Mouse (Mus musculus) testis, adult 2 months (tissue): Measurements from ENCODE around the gene Vmp1. TPM values are rescaled to one million over a fixed set of nuclear protein-coding genes. Genes with fewer than 3 reads are reported as not detected.

Experiments used
- H3K27ac ChIP-seq: fragments of 200-500 bp; 2 replicates; pipeline ENCODE4 v1.5.1; 2012; ENCODE audit warnings: low read depth, low read length; ENCODE audit not compliant: control insufficient read depth, insufficient read depth
- H3K27me3 ChIP-seq: fragments of 200-500 bp; 2 replicates; pipeline ENCODE4 v1.6.1; 2012; ENCODE audit warnings: mild to moderate bottlenecking, low read length, moderate library complexity; ENCODE audit not compliant: control insufficient read depth, insufficient read depth
- H3K36me3 ChIP-seq: fragments of 200-500 bp; 2 replicates; pipeline ENCODE4 v1.6.1; 2012; ENCODE audit warnings: mild to moderate bottlenecking, low read length; ENCODE audit not compliant: control insufficient read depth, insufficient read depth
- H3K4me1 ChIP-seq: fragments of 200-500 bp; 2 replicates; pipeline ENCODE4 v1.6.1; 2012; ENCODE audit warnings: low read length; ENCODE audit not compliant: control insufficient read depth, insufficient read depth
- H3K4me3 ChIP-seq: fragments of 200-500 bp; 2 replicates; pipeline ENCODE4 v1.5.1; 2012; ENCODE audit warnings: low read depth, mild to moderate bottlenecking, low read length, moderate library complexity, mixed read lengths; ENCODE audit not compliant: control insufficient read depth
- CTCF ChIP-seq: fragments of 200-500 bp; IDR thresholded peaks from 2 replicates; pipeline ENCODE4 v1.5.1; 2012; ENCODE audit warnings: low read depth, mild to moderate bottlenecking, inconsistent platforms, low read length, moderate library complexity; ENCODE audit not compliant: control insufficient read depth, insufficient read depth, insufficient replicate concordance
- POLR2A ChIP-seq: fragments of 200-500 bp; IDR thresholded peaks from 2 replicates; pipeline ENCODE4 v1.6.1; 2012; ENCODE audit warnings: low read depth, mild to moderate bottlenecking, inconsistent platforms, low read length, moderate library complexity; ENCODE audit not compliant: control insufficient read depth
- polyA plus RNA-seq: library from polyadenylated mRNA; depleted of rRNA; stranded (reverse); fragments of >200 nt; gene quantifications from 2 replicates; pipeline ENCODE4 v1.2.3, GENCODE M21; 2012

Gene Vmp1
- polyA plus RNA-seq, 1 experiment, result 19.0 TPM

DNA sequence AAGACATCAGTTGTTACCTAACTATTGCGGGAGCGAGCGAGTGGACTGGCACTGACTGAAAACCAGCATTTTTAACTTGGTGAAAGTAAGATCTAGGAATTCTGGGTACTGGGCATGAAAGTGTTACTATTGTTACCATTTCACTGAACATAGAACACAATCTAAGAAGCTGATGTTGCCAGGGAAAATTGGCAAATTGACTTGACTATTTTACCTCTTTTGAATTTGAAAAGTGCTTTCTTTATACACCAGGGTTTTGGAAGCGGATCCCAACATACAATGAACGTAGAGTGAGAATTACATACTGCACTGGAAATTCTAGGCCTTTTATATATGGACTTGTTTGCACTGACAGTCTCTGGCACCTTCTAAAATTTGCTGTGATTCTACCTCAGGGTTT lies 90.2 kb downstream of the Vmp1 start:
- Histone ChIP-seq H3K36me3 (no peaks in the 10 kb centered on the region), H3K4me3 (no peak overlapping the region), H3K27ac (no peak overlapping the region), H3K4me1 (no peaks in the 10 kb centered on the region), H3K27me3 (no peaks in the 10 kb centered on the region)
- no peak for TF ChIP-seq POLR2A
- no peak for TF ChIP-seq CTCF

DNA sequence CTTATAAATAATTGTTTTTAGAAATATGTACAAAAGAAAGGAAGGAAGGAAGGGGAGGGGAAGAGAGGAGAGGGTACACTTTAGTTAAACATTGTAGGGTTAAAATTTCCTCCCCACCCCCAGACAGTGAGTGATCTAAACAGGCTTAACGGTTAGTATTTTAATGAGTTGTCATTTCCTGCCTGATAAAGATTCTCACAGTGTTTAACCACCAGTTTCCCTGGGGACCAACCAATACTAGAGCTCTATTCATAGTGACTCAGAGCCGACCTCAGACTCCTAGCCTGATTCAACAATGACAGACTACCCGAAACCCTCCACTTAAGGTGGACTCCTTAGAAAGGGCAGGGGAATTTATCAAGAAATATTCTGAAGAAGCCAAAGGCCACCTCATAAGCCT lies 90.6 kb downstream of the Vmp1 start:
- Histone ChIP-seq H3K27me3 (no peaks in the 10 kb centered on the region), H3K27ac (no peak overlapping the region)
- TF ChIP-seq POLR2A (no peak), CTCF (no peak)

DNA sequence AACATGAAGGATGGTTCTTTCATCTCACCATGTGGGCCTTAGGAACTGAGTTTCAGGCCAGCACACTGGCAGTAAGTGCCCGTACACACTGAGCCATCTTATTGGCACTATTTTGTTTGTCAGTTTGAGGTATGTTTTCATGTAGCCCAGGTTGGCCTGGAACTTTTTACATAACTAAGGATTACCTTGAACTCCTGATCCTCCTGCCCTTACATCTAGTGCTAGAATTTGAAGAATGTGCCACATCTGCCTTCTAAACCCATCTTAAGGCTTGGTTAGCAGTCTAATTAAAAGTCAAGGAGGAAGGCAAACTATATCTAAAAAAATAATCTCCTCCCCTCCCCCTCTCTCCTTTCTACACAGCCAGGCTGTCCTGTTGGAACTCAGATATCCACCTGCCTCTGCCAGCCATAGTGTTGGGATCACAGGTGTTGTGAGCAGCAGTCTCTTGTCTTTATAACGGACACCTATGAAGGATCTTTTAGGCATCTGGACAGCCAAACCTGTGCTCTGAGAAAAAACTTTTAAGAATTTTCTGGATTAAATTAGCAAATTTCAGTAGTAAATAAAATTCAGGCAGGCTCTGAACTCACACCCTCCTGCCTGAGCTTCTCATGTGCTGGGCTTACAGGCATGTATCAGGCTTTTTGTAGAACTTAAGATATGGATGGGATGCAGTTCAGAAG lies 91.6 kb downstream of the Vmp1 start:
- Histone ChIP-seq H3K36me3 (no peaks in the 10 kb centered on the region), H3K27ac (no peak overlapping the region), H3K4me1 (no peaks in the 10 kb centered on the region), H3K4me3 (no peak overlapping the region), H3K27me3 (no peaks in the 10 kb centered on the region)
- TF ChIP-seq CTCF (no peak), POLR2A (no peak)

More for the DNA sequence above, 90.6 kb downstream of the Vmp1 start:
- Histone ChIP-seq H3K4me3 (no peak overlapping the region), H3K4me1 (no peaks in the 10 kb centered on the region), H3K36me3 (no peaks in the 10 kb centered on the region)

DNA sequence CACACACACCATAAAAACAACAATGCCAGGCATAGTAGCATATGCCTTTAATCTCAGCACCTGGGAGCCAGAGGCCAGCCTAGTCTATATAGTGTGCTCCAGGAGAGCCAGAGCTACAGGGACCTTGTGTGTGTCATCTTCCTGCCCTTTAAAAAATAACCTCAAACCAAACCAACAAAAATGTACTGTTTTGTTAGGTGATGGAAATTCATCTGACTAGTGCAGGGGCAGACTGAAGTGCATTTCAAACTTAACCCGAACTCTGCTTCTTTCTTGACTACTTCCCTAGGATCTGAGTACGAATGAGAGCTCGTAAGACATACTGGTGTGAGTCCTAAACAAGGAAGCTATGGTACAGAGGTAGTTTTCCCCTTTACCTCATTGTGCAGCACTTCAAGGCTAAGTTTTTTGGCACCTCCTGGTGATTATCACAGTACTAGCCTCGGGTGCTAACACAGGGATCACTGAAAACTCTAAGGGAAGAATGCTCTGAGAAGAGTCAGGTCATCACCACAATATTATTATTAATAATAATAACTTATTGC lies 92.3 kb downstream of the Vmp1 start:
- Histone ChIP-seq H3K4me1 (no peaks in the 10 kb centered on the region), H3K4me3 (no peak overlapping the region), H3K36me3 (no peaks in the 10 kb centered on the region), H3K27me3 (no peaks in the 10 kb centered on the region), H3K27ac (no peak overlapping the region)
- TF ChIP-seq POLR2A, result no peak
- TF ChIP-seq CTCF, result no peak

DNA sequence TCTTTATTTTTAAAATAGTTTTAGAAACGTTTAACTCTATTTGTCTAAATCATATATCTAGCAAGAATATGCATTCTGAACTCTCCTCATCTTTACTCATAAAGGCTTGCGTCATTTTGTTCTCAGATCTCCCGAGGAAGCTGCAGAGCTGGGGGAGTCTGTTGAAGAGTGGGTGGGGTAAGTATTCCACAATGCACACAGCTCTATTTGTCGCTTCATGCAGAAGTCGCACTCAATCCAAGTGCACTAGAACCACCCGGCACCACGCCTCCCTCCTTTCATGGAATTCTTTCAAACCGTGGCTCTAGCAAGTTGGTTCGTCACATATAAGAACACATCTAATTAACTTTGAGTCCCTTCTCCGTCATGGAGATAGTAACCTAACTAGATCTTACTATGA lies 93.1 kb downstream of the Vmp1 start:
- no peak overlapping the region for H3K27ac ChIP-seq

DNA sequence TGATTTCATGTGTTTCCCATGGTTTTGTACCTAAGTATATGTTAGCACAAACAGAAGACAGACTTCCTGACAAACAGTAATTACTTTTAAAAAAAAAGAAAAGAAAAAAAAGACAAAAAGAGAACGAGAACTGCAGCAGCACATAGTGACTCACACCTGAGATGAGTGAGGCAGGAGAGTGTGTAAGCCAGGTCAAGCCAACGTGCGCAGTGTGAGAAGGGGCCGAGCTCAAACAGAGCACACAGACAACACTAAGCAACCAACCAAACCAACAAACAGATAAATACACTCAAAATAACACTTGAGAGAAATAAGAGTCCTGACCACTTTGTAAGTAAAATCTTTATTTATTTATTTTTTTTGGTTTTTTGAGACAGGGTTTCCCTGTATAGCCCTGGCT lies 93.6 kb downstream of the Vmp1 start:
- TF ChIP-seq POLR2A (no peak), CTCF (no peak)

More for the DNA sequence above, 93.1 kb downstream of the Vmp1 start:
- TF ChIP-seq CTCF (no peak), POLR2A (no peak)
- Histone ChIP-seq H3K4me3 (no peak overlapping the region), H3K4me1 (no peaks in the 10 kb centered on the region), H3K27me3 (no peaks in the 10 kb centered on the region), H3K36me3 (no peaks in the 10 kb centered on the region)

DNA sequence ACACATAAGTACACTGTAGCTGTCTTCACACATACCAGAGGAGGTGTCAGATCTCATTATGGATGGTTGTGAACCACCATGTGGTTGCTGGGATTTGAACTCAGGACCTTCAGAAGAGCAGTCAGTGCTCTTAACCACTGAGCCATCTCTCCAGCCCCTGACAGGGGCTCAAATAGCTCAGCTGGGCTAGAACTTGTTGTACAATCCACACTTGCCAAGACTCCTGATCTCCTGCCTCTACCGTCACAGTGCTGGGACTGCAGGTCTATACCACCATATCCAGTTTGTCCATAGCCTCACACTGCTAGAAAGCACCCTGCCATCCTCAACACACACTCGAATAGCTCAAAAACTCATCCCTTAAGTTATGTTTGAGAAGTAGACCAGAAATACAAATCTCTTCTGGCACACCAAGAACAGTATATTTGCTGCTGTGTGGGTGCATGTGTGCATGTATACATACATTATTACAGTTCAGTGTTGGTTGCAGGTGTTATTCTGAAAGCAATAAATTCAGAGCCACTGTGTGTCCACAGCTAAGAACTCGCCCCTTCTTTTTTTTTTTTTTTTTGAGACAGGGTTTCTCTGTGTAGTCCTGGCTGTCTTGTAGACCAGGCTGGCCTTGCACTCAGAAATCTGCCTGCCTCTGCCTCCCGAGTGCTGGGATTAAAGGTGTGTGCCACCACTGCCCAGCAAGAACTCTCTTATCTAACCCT lies 94.9 kb downstream of the Vmp1 start:
- no peaks in the 10 kb centered on the region for H3K4me1 ChIP-seq
- no peak for TF ChIP-seq POLR2A
- no peak for TF ChIP-seq CTCF

More for the DNA sequence above, 93.6 kb downstream of the Vmp1 start:
- H3K4me1 ChIP-seq, result no peaks in the 10 kb centered on the region
- no peaks in the 10 kb centered on the region for H3K36me3 ChIP-seq
- H3K27me3 ChIP-seq, result no peaks in the 10 kb centered on the region
- H3K27ac ChIP-seq, result no peak overlapping the region
- H3K4me3 ChIP-seq, result no peak overlapping the region

More for the DNA sequence above, 94.9 kb downstream of the Vmp1 start:
- no peak overlapping the region for H3K27ac ChIP-seq
- no peaks in the 10 kb centered on the region for H3K36me3 ChIP-seq
- H3K4me3 ChIP-seq, result no peak overlapping the region
- H3K27me3 ChIP-seq, result no peaks in the 10 kb centered on the region
